Mouse (Mus musculus) right cerebral cortex, postnatal 36 days (tissue): ENCODE results near the gene Rpf2.

Experiments
- DNase-seq, 2 experiments: peaks; one replicate each; pipeline ENCODE4 v3.0.0; 2022; ENCODE audit warnings: low spot score in 2 of 2, mixed read lengths in 1 of 2

Gene Rpf2

DNA sequence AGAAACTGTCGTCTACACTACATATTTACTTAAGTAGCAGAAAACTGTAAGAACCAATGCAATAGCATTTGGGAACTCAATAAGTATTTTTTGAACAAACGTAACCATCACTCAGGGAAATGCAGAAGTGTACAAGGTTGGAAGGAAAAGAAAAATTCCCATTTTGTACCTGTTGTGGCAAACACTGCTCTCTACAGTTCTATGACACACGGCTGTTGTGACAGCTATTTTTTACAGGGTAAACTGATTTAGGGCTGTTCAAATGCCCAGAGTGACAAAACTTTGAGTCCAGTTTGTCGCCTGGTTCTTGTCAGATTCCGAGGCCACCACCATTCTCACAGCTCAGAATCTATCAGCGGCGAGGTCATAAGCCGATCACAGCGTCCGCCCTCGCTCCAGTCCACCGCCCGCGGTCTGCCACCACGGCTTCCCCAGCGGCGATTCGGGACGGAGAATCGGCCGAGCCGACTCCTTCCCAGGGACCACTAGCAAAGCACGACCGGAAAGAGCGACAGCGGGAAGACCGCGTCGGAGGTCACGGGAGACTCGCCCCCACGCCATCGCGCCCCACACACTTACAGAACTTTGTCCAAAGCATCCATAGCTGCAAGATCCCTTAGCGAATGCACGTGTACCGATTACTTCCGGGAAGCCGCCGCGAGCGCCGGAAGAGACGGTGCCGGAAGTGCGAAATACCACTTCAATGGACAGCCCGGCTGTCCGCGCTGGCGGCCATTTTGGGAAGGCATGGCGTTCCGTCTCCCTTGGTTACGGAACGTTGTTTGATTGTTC lies at the start of gene Rpf2:
Gene Rpf2 (minus strand): TSS at position 663 of the 792 bp plus-strand sequence.
- peak; percentile 72 to 82 for DNase-seq

DNA sequence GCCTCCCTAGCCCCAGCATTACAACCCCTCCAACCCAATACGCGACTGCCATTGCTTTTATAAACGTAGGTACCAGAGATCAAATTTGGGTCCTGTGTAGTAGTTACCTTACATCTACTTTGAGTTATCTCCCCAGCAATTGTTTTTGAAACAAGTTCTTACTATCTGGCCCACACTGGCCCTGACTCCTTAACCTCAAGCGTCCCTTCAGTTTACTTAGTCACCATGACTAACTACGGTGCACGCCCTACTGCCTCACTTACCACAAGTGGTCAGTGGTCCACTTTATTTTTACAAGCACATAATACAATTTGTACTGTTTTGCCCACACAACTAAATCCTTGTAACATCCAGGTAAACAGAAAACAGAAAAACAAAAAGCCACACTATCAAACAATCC lies 45.8 kb upstream of the Rpf2 start:
- no peak for DNase-seq

DNA sequence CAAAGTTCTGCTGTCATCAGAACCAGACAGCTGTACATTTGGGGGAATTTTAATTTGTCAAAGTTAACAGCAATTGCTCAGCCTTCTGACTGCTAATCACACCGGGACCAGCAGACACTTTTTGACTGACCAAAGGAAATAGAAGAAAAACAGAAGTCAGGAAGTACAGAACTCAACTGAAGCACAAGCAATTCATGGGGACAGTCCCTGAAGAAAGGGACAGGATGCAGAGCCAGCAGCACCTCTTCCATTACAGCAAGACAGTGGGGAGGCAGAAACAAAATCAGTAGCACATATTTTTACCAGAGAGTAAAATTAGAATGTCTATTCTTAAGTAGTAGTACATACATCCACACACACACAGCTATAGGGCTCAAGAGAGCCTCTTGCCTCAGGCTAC lies 39.9 kb upstream of the Rpf2 start:
- DNase-seq: no peak

DNA sequence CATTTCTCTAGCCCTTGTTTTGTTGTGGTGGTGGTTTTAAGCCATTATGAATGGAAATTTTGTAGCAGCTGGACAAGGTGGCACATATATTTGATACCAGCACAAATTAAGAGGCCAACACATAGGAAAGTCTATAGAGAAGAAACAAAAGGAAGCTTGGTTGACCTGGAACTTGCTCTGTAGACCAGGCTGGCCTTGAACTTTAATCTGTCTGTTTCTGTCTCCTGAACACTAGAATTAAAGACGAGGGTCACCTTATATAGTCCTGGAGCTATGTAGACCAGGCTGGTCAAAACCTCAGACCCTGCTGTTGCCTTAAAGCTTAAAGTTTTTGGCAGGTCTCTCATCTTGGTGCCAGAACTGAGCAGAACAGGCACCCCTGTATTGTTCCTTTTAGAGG lies 38.7 kb upstream of the Rpf2 start:
- no peak for DNase-seq

DNA sequence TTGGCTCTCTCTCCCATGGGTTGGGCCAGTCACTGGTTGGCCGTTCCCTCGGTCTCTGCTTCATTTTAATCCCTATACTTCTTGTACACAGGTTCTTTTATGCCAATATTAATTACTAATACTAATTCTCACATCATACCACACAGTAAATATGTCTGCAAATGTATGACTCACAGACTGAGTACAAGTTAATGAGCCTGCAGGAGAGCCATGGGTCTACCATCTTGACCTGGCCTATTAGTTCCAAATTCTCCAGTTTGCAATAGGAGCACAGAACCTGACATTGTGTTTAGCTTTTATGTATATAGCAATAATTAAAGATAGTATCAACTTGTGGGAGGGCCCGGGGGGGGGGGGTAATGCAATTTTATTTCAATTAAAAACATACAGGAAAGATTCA lies 38.2 kb upstream of the Rpf2 start:
- DNase-seq: no peak

DNA sequence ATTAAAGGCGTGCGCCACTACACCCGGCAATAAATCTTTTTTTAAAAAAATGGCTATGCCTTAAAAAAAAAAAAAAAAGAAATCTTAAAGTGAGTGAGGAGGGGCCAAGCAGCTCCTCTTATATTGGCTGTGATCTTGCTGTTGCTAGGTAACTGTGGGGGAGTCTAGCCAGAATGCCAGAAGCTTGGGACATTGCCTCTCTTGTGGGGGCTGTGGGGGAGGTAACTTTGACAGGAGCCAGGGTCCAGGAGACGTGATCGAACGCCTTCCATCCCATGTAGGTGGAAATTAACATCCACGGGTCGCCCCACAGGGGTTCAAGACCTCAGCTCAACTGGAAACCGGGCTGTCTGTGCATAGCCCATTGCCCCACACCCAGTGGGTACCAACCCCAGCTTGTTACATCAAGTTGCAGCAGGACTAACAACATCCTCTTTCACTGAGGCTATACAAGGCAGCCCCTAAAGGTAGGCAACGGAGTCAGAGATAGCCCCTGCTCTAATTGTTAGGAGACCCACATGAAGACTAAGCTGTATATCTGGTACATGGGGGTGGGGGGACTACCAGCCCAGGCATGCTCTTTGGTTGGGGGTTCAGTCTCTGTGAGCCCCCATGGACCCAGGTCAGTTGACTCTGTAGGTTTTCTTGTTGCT lies 37.5 kb upstream of the Rpf2 start:
- DNase-seq: peak; percentile 25 to 38

DNA sequence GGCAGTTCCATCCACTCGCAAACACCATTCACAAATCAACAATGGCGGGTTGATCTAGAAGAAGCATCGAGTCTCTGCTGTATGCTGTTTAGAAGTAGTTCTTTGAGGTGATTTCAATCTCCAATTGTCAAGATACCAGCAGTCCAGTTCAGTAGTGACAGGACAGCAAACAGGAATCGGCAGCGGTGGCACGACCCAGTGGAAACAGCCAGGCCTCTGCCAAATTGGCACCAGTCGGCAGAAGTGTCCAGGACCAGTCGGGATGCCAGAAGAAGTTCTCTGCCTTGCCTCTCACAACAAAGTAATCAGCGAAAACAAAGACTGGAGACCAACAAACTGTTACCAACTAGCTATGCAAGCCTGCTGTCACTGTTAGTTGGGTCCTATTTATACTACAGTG lies 36.8 kb upstream of the Rpf2 start:
- DNase-seq: no peak

DNA sequence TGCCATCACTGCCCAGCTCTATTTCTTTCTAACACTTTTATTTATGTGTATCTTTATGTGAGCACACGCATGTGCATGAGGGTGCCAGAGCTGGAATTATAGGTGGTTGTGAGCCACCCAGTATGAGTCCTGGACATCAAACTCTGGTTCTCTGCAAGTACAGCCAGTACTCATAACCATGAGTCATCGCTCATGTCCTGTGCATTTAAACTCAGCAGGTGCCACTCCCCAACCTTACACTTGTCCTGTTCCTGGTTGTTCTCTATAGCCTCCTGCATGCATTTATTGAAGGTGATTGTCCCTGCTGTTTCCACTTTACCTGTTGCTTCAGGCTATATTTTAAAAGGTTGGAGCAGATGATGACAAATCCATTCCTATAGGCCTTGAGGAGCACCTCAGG lies 34.7 kb upstream of the Rpf2 start:
- DNase-seq: no peak

DNA sequence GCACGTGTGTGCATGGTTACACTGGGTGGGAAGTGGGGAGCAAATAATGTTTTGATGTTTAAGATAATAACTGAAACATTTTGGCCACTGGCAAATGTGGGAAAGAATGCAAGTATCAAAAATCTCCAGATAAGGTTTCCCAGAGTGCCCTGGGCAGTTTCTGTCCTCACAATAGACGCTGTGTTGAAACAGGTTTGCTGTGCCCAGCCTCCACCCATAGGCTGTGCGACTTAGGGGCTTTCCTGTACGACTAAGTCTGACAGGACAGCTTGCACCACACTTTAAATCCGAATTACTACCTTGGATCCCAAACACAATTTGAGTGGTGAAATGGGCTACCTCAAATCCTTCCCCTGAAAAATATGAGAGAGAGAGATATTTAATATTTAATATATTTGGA lies 31.5 kb upstream of the Rpf2 start:
- no peak for DNase-seq

DNA sequence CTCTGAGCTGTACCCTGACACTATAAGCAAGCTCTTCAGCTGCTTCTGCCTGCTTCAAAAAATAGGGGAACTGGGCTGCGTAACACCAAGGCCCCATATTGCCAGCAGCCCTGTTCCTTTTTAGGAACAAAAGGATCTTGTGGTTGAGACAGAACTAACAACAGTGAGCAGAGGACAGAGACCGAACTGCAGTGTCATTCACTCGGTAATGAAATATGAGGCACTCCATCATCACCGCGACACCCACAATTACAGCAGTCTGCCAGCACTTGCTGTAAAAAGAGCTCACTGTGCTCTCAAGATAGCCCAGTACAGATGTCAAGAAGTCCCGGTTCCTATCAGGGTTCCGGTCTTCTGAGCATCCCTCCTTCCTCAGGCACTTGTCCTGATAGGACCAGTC lies 29.2 kb upstream of the Rpf2 start:
- no peak for DNase-seq

DNA sequence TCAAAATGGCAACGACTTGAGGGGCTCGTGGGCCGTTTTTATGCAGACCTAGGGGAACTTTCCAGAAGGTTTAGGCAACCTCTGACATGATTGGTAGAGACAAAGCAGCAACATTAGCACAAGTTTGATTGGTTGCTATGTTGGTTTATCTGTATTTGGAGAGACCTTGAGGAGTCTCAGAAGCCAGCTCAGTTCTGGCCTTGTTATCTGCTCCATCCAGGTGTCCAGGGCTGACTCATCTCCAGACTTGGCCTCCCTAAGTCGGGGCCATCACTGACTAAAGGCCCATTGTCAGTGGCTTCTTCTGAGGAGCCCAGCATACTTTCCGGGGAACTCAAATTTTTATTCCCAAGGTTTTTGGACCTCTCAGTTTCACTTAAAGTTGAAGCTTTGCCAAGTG lies 27.1 kb upstream of the Rpf2 start:
- no peak for DNase-seq

DNA sequence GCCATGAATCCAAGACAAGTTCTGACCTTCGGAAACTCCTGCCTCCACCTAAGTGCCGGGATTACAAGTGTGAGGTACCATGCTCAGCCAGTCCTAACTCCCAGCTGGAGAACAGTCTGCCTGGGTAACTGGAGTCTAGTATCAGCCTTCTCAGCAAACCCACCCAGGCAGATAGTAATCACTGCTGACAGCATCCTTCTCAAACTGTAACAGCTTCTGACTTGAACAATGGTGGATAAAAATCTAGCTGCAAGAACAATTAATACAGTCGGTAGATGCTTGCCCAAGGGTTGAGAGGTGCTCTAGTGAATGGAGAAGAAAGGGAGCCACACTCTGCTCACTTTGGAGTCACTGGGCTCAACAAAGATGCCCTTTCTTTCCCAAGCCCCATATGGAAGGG lies 24.4 kb upstream of the Rpf2 start:
- no peak for DNase-seq

DNA sequence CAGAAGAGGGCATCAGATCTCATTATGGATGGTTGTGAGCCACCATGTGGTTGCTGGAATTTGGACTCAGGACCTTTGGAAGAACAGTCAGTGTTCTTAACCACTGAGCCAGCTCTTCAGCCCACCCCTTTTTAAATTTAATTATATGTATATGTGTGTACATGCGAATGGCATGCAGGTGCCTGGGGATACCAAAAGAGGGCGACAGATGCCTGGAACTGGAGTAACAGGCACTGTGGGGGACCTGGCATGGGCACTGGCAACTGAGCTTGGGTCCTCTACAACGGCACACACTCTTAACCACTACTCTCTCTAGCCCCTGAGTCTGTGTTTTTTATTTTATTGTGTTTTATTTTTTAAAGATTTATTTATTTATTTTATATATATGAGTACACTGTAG lies 18.1 kb upstream of the Rpf2 start:
- DNase-seq: no peak

DNA sequence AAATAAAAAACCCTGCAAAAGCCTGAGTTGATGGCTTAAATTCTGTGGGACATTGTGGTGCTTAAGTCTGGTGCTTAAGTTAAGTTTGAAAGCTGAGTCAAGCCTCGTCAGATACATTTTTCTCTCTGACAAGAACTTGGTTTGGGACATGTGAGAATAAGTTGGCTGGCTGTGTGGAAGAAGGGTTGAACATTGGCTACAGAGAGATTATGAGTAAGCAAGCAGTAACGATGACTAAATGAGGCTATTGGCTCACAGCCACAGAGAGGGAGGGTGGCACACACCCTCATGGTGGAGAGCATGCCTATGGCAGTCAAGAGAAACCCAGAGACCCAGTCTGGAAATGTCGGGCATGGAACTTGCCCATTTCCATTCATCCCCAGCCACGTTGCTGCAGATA lies 16.9 kb upstream of the Rpf2 start:
- DNase-seq: no peak

DNA sequence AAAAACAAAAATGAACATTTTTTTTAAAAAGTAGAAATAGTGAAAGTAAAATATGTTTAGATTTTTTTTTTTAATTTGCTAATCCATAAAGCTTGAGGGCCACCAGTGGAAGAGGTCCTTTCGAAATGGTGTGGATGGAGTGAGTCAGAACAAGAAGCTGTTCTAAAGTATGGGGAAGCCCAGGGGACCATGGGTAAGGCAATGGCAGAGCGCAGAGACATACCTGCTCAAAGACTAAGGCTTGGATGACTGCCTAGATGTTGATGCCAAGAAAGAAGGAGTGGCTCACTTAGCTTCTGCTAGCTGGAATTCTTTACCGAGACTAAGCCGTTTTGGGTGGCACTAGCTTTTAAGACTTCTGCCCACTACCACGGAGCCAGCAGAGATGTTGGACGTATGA lies 15.4 kb upstream of the Rpf2 start:
- no peak for DNase-seq

DNA sequence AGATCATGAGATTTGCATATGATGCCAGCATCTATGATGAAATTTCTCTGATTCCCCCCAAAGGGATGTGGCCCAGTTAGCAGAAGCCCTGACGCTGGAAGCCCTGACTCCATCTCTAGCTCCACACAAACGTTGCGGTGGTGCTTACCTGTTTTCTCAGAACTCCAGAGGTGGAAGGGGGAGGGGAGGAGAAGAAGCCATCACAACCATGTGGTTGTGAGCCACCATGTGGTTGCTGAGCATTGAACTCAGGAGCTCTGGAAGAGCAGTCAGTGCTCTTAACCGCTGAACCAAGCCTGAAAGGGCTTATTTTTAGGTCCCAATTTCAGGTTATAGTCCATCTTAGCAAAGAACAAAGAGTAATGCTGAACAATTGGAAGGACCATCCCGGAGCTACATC lies 13.5 kb upstream of the Rpf2 start:
- DNase-seq: no peak

DNA sequence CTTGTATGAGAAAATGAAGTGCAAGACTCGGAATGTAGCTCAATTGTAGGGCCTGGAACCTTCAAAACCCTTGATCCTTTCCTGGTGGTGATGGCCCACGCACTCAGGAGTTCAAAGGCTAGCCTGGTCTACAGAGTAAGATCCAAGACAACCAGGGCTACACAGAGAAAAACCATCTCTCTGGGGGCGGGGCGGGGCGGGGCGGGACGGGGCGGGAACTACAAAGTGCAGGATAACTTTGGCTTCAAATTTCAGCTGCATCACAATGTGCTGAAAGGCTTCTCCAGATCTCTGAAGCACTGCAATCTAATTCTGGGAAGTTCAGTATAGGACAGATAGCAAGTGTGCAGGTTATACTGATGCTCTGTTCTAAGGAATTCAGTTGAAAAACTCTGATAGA lies 12.7 kb upstream of the Rpf2 start:
- no peak for DNase-seq

DNA sequence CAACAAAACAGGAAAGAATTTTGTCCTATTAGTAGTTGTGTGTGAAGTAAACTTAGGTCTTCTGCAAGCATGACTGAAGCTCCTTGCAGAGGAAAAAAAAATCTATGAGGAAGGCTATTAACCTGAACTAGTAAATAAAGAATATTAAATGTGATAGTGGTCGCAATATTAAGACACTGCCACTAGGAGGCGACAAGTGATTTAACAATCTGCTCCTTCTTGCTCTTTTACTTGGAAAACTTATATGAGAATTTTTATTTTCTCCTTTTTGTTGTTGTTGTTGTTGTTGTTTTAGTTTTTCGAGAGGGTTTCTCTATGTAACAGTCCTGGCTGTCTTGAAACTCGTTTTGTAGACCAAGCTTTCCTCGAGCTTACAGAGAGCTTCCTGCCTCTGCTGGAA lies 12.1 kb upstream of the Rpf2 start:
- DNase-seq: peak in 1 of 2 experiments; percentile 21

DNA sequence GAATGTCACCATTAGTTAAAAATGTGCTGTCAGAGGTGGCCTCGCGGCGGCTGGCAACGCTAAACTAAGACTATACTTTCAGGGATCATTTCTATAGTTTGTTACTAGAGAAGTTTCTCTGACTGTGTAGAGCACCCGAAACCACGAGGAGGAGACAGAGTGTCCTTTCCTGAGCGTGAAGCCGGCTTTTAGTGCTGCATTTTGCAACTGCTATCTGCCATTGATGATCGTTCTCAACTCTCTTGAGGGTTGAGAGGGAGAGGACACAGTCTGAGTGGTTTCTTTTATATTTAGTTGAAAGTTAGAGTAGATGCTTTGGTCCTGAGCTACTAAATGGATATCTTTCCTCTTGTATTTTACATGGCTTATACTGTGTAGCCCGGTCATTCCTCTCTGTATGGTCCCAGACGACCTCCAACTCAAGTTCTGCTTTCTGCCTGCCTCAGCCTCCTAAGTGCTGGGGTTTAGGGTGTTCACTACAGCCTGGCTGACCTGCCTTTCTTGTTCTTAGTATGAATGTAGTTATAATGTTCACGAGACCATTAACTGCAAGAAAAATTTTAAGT lies 11.6 kb upstream of the Rpf2 start:
- DNase-seq: peak; percentile 24 to 32

DNA sequence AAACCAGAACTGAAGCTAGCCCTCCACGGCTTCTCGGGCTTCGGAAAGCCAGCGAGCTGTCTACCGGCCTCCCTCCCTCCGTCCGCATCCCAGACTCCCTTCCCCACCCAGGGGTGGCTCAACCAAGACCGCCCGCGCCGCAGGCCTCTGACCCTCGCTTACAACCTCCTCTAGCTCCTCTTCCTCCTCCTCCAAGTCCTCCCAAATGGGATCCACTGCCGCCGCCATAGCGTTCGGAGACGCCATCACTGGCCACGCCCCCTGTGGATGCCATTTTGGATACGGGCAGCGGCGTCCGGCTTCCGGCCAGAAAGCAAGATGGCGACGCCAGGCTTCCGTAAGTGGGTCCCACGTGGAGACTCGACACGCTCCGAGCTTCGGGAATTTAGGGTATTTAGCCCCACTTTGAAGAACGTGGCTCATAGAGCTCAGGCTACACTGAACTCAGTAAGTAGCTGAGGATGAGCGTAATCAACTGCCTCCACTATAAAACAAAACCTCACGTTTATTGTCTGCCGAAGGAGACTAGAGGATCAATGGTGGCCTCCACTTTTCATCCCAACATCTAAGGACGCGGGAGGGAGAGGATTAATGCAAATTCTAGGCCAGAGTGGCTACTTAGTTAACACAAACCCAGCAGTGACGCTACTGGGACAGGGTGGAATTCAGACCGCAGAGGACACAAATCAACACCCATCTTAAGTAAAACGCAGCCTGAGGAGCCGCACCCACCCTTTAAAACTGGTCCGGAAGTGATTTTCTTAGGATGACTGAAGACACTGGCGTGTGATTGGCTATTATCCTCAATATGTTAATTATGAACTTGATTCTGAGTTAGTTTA lies 10.8 kb upstream of the Rpf2 start, which contains the start of gene Gtf3c6:
Gene Gtf3c6 (minus strand): TSS at position 695 of the 842 bp plus-strand sequence.
- DNase-seq: peak; percentile 89 to 90

DNA sequence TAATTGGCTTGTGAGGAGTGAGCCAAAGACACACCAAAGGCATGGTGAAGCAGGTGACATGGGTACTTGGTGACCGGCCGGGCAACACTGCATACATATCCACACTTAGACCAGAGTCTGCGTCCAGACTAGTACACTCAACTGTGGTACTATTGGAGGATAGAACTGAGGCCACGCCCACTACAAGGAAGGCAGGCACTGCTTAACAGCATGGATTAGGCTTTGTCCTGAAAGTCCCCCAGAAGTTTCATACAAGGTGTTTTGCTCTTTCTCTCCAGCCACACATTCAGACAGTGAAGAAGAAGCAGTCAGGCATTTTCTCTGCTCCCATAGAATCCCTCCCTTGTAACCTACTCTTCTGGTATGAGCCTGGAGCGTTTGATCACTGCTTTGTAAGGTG lies 9.9 kb upstream of the Rpf2 start:
- DNase-seq: peak in 1 of 2 experiments; percentile 17

DNA sequence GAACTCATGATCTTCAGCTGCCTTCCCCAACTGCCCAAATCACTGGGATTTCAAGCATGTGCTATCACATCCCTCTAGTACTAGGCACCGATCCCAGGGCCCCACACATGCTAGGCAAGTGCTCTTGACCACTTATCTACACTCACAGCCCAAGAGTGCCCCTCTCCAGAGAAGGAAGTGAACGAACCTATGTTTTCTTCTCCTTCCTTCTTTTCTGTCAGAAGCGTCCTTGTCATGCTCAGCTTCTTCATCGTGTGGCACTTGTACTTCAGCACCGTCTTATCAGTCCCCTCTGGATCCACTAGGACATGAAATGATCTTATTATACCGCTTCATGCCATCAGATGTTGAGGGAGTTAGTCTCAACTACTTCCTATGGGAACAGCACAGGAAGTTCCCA lies 4.1 kb upstream of the Rpf2 start:
- DNase-seq: no peak
